Mouse (Mus musculus) MEL (cell line): ENCODE measurements around the gene Hebp1.

Experiments
- GATA1 ChIP-seq: IDR thresholded peaks from 2 replicates; pipeline ENCODE4 v1.6.1; 2011; ENCODE audit warnings: low read depth, low read length, improper control_type of control experiment
- MYB ChIP-seq: IDR thresholded peaks from 2 replicates; pipeline ENCODE4 v1.6.1; 2011; ENCODE audit warnings: mild to moderate bottlenecking, low read depth, low read length, improper control_type of control experiment
- POLR2A ChIP-seq, 2 experiments: IDR thresholded peaks; 2 replicates each; pipeline ENCODE4 v1.6.1; 2011 to 2012; ENCODE audit warnings: low read length in 2 of 2, mild to moderate bottlenecking in 2 of 2, control low read depth in 1 of 2, improper control_type of control experiment in 1 of 2, low read depth in 1 of 2, moderate library complexity in 1 of 2; ENCODE audit not compliant: control insufficient read depth in 1 of 2, insufficient read depth in 1 of 2, poor library complexity in 1 of 2
- POLR2AphosphoS5 ChIP-seq: IDR thresholded peaks from 2 replicates; pipeline ENCODE4 v1.6.1; 2012; ENCODE audit warnings: low read depth, borderline replicate concordance, mild to moderate bottlenecking, inconsistent platforms, low read length, moderate library complexity, mixed read lengths
- RCOR1 ChIP-seq: IDR thresholded peaks from 2 replicates; pipeline ENCODE4 v1.6.1; 2012; ENCODE audit warnings: low read depth, mild to moderate bottlenecking, inconsistent platforms, low read length, improper control_type of control experiment
- SMC3 ChIP-seq: IDR thresholded peaks from 2 replicates; pipeline ENCODE4 v1.6.1; 2011; ENCODE audit warnings: low read depth, low read length, improper control_type of control experiment
- USF1 ChIP-seq: IDR thresholded peaks from 2 replicates; pipeline ENCODE4 v1.6.1; 2014; ENCODE audit warnings: low read depth, mild to moderate bottlenecking, inconsistent platforms, low read length, improper control_type of control experiment, moderate library complexity

- TF ChIP-seq POLR2A (IDR thresholded peaks at IDR 0.05; ENCODE audit: control insufficient read depth in 1 of 2, insufficient read depth in 1 of 2, low read depth in 1 of 2, low read length in 2 of 2, poor library complexity in 1 of 2) (no peak), POLR2AphosphoS5 (no peak), RCOR1 (no peak), MYB (no peak), GATA1 (no peak), SMC3 (no peak), USF1 (no peak)
These were observed 39.5 kb upstream of the Hebp1 start for GRCm38 (mm10) chr6:135237326-135237725.
